Mouse (Mus musculus) cerebellum, postnatal 4 days (tissue): ENCODE data around the gene Capn2.

Experiments used
- DNase-seq, 2 experiments: peaks; one replicate each; pipeline ENCODE4 v3.0.0; 2022; ENCODE audit warnings: low spot score in 2 of 2, mixed read lengths in 1 of 2

Capn2 gene

GRCm38 (mm10) chr1:182516758-182517676 is at the start of gene Capn2:
Gene Capn2 (minus strand): TSS chr1:182517608.
- DNase-seq: peak; percentile 69 to 83

- no peak for DNase-seq
These were observed 48.0 kb upstream of the Capn2 start for GRCm38 (mm10) chr1:182565351-182565835.

GRCm38 (mm10) chr1:182564408-182565120 is 47.2 kb upstream of the Capn2 start, which contains the start of gene Capn8:
Gene Capn8 (plus strand): TSS chr1:182565007.
- DNase-seq: no peak

GRCm38 (mm10) chr1:182562576-182563370 is 45.4 kb upstream of the Capn2 start:
- DNase-seq: no peak

GRCm38 (mm10) chr1:182561945-182562514 is 44.6 kb upstream of the Capn2 start:
- DNase-seq: no peak

- DNase-seq: peak in 1 of 2 experiments; percentile 54
These were observed 43.1 kb upstream of the Capn2 start for GRCm38 (mm10) chr1:182560390-182561098.

GRCm38 (mm10) chr1:182559530-182559929 is 42.1 kb upstream of the Capn2 start:
- DNase-seq: no peak

- no peak for DNase-seq
These were observed 40.9 kb upstream of the Capn2 start for GRCm38 (mm10) chr1:182558271-182558670.

GRCm38 (mm10) chr1:182553649-182554375 is 36.4 kb upstream of the Capn2 start:
- peak in 1 of 2 experiments; percentile 62 for DNase-seq

- no peak for DNase-seq
These were observed 33.4 kb upstream of the Capn2 start for GRCm38 (mm10) chr1:182550761-182551160.

GRCm38 (mm10) chr1:182543906-182544305 is 26.5 kb upstream of the Capn2 start:
- no peak for DNase-seq

GRCm38 (mm10) chr1:182543136-182543535 is 25.7 kb upstream of the Capn2 start:
- DNase-seq: no peak

- DNase-seq: no peak
These were observed 24.7 kb upstream of the Capn2 start for GRCm38 (mm10) chr1:182542110-182542509.

GRCm38 (mm10) chr1:182539023-182539940 is 21.9 kb upstream of the Capn2 start:
- peak in 1 of 2 experiments; percentile 63 for DNase-seq

- no peak for DNase-seq
These were observed 17.7 kb upstream of the Capn2 start for GRCm38 (mm10) chr1:182535080-182535481.

- DNase-seq: no peak
These were observed 16.2 kb upstream of the Capn2 start for GRCm38 (mm10) chr1:182533583-182533982.

GRCm38 (mm10) chr1:182527921-182528858 is 10.8 kb upstream of the Capn2 start:
- no peak for DNase-seq
